Mouse (Mus musculus) large intestine, adult 2 months (tissue): ENCODE data around the gene Slc13a4. TPM values are rescaled to one million over a fixed set of nuclear protein-coding genes. Genes with fewer than 3 reads are reported as not detected.

ENCODE experiments used
- DNase-seq: peaks from one replicate; pipeline ENCODE4 v3.0.0-alpha.2; 2012; ENCODE audit warnings: low read depth, low spot score
- WGBS: fragments of 180-500 bp; shearing (Covaris S2); methylation state at CpG from one replicate; pipeline ENCODE4 v1.1.7; 2018; 5-methylcytosine and 5-hydroxymethylcytosine counted together
- polyA plus RNA-seq: library from polyadenylated mRNA; depleted of rRNA; stranded (reverse); fragments of >200 nt; gene quantifications from 2 replicates; pipeline ENCODE4 v1.2.3, GENCODE M21; 2012

The Slc13a4 gene
- polyA plus RNA-seq, 1 experiment, result 0.07 TPM

DNA sequence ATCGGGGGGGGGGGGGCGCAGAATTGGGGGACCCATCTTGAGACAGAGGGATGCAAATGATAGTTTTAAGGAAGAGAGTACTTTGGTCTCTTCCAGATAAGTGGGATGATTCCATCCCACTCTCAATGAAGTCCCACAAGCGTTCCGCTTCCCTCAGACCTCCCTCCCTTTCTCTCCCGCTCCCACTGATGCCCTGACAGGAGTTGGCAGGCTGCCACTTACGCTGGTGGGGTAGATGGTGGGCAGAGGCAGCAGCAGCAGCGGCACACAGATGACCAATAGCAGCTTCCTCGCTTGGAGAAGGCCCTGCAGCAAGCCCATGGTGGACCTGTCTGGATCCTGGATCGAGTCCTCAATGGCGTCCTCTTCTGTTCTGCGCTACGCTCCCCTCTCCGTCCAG lies 795 bp downstream of the Slc13a4 start:
- 80% methylated on average over 13 of the region's 13 CpGs for WGBS
- no peak for DNase-seq

DNA sequence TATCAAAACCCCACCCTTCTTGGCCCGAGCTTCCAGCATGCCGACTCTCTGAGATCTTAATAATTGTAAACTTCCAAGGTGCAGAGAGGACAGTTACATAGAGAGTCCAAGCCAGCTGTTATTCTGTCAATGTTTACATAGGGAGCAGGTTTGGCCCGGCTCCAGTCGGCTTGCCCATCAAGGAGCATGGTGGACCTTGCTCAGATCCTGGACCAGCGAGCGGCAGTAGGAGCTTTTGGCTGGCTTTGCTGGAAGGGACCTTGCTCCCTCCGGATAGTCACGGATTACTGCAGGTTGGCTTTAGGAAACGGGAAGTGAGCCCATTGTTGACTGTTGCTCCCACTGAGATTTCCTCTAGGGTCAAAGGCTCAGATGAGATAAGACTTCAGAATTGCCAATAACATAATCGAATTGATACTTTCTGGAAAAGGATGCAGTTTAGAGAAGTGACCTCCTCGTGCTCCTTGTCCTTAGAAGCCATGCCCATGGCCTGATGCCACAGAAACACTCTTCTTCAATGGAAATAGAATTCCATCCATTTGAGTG lies 4.5 kb downstream of the Slc13a4 start:
- peak; percentile 57 for DNase-seq
- 19% methylated on average over 11 of the region's 11 CpGs for WGBS

DNA sequence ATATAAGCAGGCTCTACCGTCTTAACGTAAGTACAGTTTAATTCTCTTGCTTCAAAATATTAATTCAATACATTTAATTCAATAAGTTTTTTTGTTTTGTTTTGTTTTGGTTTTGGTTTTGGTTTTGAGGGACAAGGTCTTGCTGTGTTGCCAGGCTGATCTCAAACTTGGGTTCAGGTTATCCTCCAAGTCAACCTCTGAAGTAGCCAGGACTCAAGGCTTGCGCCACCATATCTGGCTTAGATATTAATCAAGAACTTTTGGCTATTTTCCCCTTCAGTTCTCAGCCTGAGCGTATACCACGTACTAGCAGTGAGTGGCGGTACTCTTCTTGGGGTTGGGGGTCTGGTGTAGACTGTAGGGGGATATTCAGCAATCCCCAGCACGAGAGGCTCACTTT lies 5.3 kb downstream of the Slc13a4 start:
- WGBS, result 95% methylated on average over 7 of the region's 7 CpGs
- no peak for DNase-seq

DNA sequence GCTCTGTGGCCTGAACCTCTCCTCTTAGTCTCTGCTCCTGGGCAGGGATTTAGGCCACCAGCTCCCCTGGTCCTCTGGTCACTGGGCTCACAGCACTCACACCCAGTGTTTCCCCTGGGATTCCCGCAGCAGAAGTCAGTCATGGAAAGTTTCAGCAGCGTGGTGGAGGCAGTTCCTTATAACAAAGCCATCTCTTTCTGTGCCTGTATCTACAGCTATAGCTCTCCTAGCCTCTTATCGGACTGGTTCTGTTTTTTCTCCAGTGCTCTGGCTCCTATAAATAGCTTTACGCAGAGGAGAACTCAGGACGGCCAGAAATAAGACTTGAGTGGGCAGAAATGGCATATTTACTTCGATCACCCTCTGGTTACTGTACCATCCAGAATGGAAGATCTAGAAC lies 9.6 kb downstream of the Slc13a4 start:
- no peak for DNase-seq
- 77% methylated on average over 6 of the region's 6 CpGs for WGBS

DNA sequence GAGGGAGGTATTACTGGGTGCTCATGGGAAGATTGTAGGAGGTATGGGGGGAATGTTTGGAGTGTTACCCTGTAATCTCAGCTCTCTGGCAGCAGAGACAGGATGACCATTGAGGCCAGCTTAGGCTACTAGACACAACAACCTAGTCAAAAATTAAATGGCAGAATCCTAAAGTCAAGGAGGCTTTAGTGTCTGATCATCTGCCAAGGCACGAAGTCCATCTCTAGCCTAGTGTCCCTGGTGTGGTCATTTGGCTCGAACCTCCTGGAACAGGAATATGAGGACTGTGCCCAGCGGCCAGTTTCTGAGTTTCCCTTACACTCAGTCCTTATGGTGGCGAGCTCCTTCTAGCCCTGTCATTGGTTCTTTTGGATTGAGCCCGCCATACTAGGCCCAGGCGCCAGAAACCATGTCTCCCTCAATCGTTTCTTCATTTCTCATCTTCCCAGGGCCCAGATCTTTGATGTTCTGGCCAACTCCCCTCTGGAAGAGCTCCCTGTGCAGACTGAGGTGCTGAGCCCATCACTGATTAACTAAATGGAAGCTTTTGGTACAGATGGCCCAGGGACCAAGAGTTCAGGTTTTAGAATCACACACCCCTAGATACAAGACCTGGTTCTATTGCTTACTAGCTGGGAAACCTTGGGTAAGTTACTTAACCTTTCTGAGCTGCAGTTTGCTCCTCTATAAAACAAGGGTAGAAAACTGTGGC lies 10.3 kb downstream of the Slc13a4 start:
- DNase-seq, result no peak

DNA sequence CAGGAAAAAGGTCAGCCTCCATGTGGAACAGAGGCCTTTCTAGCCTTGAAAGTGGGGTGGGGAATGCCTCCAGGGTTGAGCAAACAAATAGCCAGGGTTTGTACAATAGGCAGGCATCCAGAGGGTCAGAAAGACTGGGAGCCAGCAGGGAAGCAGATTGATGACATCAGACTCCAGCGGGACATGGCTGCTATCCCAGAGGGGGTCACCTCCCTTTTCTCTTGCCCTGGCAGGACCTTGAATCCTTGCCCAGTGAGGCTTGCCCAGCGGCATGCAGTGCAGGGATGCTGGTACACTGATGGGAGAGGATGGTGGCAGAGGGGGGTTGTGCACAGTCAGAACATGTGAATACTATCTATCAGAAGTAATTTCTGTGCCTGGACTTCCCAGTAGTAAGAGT lies 10.9 kb downstream of the Slc13a4 start:
- no peak for DNase-seq
- WGBS, result 38% methylated on average over 2 of the region's 2 CpGs

More for the DNA sequence above, 10.3 kb downstream of the Slc13a4 start:
- 86% methylated on average over 7 of the region's 7 CpGs for WGBS

DNA sequence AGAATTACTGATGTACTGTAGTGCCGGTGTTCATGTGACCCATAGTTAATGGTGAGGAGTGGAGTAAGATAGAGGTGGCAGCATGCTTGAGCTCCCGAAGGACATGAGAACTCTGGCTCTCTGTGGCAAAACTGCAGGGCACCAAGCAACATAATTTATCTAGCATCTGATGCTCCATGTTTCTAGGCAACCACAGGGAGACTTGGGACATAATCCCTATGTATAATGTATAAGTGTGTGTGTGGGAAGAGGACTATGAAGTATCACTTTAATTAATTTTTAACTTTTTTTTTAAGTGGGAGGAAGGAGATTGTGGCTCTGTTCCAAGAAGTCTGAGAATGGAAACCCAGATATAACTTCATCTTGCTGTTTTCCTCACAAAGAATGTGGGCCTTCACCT lies 13.0 kb downstream of the Slc13a4 start:
- WGBS, result 87% methylated on average over 2 of the region's 2 CpGs
- no peak for DNase-seq

DNA sequence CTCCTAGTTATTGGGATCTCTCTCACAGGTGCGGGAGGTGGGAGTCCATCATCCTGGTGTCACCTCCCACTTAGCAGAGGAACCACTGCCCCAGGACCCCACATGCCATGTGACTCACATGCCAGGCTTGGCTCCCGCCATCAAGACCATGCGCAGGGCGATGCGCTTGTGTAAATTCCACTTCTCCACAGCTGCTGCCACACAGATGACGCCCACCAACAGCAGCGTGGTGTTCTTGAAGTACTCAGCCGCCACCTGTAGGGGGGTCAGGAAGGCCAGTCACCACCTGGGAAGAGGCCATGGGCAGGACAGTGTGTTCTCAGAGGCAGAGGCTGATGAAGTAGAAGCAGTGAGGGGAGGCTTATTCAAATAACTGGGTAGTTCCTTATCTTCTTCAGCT lies 18.3 kb downstream of the Slc13a4 start:
- WGBS, result 89% methylated on average over 8 of the region's 8 CpGs

DNA sequence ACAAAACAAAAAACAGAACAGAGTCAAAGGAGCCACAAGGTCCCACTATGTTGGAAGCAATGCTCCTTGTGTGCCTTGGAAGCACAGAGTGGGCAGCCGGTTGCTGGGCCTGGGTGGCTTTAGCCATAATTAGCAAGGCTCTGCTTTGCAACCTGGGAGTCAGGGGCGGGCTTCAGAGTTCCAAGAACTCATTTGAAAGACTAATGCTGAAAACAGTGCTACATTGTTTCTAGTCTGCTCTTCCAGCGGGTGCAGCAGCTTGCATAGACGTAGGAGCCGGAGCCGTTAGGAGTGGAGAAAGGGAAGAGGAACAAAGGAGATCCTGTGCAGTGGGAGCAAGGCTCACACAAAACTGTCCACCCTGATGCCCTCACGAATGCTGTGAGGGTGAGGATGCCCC lies 19.0 kb downstream of the Slc13a4 start:
- 57% methylated on average over 7 of the region's 7 CpGs for WGBS
- no peak for DNase-seq

More for the DNA sequence above, 18.3 kb downstream of the Slc13a4 start:
- no peak for DNase-seq

DNA sequence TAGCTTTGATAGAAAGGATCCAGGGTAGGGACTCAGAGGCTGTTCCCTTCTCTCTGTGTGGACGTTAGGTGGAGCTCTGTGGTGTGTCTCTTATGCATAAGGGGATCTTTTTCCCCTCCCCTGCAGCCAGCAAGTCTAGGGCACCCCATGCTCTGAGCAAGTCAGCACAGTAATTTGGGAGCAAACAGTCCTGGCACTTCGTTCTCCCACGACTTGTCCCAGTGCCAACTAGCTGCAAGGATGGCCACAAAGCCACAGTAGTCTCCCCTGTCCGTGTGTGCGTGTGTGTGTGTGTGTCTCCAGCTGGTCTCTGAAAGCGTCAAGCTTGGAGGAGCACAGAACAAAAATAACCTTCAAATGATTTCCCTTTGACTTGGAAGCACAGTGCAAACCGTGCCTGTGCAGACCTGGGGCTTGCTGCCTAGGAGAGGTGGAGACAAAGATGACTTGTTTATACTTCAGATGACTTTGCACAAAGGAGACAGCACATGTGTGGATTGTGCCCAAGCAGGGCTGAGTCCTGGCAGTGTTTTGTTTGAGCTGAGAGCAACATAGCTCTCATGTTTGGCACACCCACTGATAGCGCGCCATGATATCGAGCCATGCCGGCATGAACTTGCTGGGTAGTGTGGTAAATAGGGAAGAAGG lies 19.7 kb downstream of the Slc13a4 start:
- DNase-seq, result no peak
- WGBS, result 60% methylated on average over 11 of the region's 11 CpGs

DNA sequence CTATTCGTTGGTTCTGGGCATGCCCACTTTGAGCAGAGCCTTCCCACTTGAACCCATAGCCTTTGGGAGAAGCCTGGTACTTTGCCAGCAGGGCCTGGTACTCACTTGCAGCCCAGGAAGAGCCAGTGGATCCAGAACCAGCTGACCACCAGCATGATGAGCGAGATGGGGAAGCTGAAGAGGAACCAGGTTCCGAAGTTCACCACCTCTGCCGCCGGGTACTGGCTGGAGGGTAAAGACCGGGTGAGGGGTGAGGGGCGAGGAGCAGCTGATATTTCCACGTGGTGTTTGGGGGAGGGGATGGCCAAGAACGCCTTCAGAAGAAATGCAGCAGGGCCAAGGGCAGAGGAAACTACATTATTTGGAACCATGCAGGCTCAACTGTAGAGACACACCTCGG lies 28.6 kb downstream of the Slc13a4 start:
- WGBS, result 78% methylated on average over 10 of the region's 10 CpGs
- DNase-seq, result no peak

DNA sequence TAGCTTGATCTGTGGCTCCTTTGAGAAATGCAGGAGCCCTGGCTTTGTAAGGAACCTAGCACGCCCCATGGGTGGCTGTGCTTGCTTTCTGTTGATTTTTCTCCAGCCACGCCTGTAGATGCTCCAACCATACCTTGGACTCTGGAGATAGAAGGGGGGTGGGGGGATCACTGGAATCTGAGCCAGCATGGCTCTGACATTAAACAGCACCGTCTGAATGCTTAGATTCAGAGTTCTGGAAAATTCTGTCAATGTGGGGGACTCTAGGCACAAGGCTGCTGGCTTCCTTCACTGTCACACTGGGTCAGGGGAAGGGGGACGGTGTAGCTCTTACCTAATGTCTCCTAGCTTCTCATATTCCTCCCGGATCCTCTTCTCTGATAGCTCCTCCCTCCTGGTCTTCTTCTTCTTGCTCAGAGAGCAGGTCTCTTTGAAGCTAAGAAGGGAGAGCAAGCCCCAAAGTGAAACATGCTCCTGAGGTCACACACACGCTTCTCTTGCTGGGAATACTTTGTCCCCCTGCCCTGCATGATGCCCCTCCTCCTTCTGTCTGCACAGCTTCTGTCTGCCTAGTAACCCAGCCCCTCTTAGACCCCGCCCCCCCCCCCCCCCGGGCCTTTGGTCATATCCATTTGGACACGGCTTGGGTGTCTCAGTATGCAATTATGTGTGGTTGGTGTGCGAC lies 29.9 kb downstream of the Slc13a4 start:
- no peak for DNase-seq
- WGBS, result 32% methylated on average over 10 of the region's 10 CpGs

DNA sequence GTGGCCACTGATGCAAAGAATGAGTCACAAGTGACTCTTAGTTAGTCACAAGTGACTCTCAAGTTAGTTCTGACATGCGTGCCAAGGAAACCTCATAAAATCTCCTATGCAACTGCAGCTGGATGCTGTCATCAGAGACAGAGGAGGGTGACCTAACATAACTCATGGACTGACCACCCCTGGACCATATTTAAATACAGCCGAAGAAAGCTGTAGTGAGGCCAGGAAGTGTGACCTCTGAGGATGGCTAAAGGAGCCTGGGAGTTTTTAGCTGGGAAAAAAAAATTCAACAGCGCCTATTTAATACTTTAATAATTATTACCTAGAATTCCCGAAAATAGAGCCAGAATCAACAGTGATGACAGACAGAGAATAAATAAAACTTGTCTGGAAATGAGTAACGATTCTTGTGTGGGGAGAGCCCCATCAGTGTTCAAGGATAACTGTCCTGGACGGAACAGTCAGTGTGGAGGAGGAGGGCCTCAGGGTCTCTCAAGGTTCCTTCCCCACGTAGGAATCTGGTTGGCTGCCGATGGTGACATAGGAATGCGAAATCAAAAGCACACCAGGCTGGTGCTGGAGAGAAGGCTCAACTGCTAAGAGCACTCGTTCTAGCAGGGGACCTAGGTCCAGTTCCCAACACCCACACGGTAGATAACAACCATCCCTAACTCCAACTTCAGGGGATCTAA lies 34.4 kb downstream of the Slc13a4 start:
- no peak for DNase-seq

DNA sequence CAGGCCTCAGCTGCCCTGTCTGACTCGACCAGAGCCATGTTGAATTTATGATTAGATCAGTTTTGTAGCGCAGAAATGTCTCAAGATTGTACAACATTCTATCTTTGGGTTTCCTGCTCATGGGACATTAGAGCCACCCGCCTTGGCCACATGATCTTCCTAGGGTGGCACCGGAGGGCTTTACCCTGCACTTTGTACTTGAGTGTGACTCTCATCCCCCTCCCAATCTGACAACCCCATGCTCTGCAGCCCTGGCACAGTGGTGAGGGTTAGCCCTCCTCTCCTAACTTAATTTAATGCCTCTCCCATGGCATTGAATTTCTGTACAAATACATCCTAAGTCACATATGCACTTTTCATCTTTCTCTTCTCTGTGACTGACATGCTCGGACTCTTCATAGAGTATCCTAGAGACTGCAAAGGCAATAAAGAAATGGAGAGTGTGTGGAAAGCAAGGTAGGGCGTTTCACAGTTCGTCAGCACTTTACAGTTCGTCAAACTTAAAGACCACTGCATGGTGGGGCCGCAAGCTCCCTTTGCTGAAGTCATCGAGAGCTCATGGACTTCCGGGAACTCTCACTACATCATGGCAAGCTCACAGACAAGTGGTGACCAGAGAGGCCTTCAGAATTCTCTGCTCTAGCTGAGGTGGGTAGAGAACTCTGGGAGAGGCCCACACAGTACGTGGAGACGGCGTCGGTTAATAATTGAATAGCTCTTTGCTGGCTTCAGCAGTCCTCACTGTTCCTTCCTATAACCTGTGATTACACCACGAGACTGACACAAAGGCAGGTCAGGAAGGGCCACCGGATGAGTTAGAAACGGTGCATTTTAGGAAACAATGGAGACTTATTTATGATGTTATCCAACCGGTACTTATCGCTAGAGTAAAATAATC lies 35.8 kb downstream of the Slc13a4 start:
- WGBS, result 61% methylated on average over 20 of the region's 20 CpGs
- no peak for DNase-seq

More for the DNA sequence above, 34.4 kb downstream of the Slc13a4 start:
- 69% methylated on average over 11 of the region's 11 CpGs for whole genome bisulfite sequencing

DNA sequence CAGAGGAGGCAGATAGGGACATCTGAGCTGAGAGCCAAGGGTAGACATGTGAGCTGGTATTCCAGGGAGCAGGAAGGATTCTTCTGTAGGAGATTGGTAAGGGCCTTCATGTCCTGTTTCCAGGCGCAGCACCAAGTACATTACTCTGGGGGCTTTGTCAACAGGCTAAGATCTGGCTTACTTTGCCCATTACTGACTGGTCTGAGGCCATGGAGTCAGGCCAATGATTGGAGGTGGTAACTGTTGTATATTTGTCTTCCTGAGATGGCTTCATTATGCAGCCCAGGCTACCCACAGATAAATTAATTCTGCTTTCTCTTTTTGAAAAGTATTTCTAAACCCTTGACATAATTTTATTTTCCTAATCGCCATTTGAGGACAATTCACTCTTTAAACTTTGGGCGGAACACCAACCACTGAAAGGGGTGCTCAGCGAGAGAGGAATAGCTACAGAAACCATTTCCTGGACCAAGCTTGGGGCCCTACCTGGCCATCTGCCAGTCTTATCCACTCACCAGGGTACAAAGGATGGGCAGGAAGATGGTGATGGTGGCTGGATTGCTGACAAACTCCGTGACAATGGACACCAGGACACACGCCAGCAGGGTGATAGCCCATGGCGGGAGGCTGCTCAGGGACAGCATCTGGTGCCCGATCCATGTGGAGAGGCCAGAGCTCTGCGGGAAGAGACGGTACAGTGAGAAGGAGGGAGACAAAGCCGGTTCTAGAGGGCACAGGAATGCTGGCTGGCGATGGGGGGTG lies 36.7 kb downstream of the Slc13a4 start:
- WGBS, result 85% methylated on average over 12 of the region's 12 CpGs
- no peak for DNase-seq

DNA sequence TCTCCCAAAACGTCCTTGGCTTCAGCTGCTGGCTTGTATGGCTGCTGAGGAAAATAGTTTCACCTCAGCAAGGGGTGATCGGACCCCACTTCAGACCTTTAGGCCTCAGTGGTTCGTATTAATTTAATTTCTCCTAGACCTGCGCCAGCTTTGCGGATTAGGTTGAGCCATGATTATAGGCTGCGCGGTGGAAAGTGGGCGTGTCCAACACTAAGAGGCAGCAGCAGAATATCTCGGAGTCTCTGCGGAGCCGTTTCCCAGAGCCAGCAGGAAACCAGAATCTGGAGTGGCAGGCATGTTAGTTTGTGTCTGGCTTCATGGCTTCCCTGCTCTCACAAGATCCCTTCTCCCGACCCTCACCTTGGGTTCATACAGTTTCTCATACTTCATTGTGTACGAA lies 38.3 kb downstream of the Slc13a4 start:
- DNase-seq, result no peak
- 82% methylated on average over 13 of the region's 13 CpGs for WGBS

DNA sequence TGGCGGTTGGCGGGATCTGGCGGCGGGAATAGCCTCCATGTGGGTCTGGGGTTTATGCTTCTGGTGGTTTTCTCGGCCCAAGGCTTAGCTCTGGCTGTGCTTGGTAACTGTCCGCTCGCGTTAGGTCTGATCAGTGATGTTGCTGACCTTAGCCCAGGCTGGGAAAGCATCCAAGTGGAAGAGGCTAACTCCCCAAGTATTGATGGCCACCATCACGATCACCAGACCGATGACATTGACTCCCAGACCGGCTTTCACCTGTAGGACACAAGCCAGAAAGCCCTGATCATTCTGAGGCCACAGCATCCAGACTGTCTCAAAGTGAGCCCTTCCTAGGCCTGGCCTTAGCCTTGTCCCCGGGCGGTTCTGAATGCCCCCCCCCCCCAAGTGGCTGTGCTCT lies 39.2 kb downstream of the Slc13a4 start:
- DNase-seq, result no peak
- 94% methylated on average over 13 of the region's 13 CpGs for WGBS

DNA sequence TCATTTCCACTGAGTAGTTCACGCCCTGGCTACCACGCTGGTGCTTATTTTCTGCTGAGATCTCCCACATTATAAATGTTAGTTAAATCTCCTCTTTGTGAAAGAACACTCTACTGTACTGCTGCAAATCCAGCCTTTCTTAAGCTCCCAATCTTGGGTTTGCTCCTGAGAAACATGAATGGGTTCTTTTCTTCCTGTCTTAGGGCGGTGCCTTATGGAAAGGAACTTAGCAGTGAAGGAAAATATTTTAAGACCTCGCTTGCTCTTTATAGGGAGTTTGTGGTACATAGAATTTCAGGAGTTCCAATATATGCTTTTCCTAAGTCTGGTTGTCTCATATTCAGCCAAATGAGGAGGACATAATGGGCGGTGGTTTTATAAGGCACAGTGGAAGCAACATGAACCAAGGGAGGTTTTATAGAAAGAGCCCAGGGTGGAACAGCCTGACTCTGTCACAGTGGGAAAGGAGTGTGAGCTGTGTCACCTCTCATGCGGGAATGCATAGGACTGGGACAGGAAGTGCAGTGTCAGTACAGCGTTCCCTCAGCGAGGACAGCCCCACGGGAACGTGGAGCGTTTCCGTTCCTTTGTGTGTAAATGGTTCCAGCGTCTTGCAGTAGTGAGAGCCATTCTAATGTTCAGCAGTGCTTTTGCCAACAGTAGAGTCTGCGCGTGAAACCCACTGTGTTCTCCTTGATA lies 42.2 kb downstream of the Slc13a4 start:
- WGBS, result 79% methylated on average over 15 of the region's 15 CpGs
- no peak for DNase-seq
